Mouse (Mus musculus) hindbrain, embryonic 13.5 days (tissue): ENCODE results near the gene Rab5b. TPM values are rescaled to one million over a fixed set of nuclear protein-coding genes. Genes with fewer than 3 reads are reported as not detected.

ENCODE experiments used
- ATAC-seq: fragments of 200-750 bp; cut with Nextera tagmentation; 2 replicates; pipeline ENCODE4 v1.8.0; 2017; ENCODE audit warnings: moderate TSS enrichment; ENCODE audit not compliant: low FRiP score
- H3K27ac ChIP-seq: fragments of 300-500 bp; sonication (generic); 2 replicates; pipeline ENCODE4 v1.5.1; 2015; ENCODE audit warnings: inconsistent platforms, mild to moderate bottlenecking, moderate library complexity
- H3K27me3 ChIP-seq: fragments of 300-500 bp; sonication (generic); 2 replicates; pipeline ENCODE4 v1.6.1; 2015; ENCODE audit warnings: mild to moderate bottlenecking, inconsistent platforms
- H3K36me3 ChIP-seq: fragments of 300-500 bp; sonication (generic); 2 replicates; pipeline ENCODE4 v1.6.1; 2015; ENCODE audit warnings: mild to moderate bottlenecking, inconsistent platforms
- H3K4me1 ChIP-seq: fragments of 300-500 bp; sonication (generic); replicated peaks from 2 replicates; pipeline ENCODE4 v1.6.1; 2015; ENCODE audit warnings: inconsistent platforms
- H3K4me2 ChIP-seq: fragments of 300-500 bp; sonication (generic); 2 replicates; pipeline ENCODE4 v1.6.1; 2015; ENCODE audit warnings: inconsistent platforms, mild to moderate bottlenecking, moderate library complexity
- H3K4me3 ChIP-seq: fragments of 300-500 bp; sonication (generic); 2 replicates; pipeline ENCODE4 v1.5.1; 2015; ENCODE audit warnings: mild to moderate bottlenecking, inconsistent platforms
- H3K9ac ChIP-seq: fragments of 300-500 bp; sonication (generic); 2 replicates; pipeline ENCODE4 v1.6.1; 2015; ENCODE audit warnings: mild to moderate bottlenecking, inconsistent platforms
- H3K9me3 ChIP-seq: fragments of 300-500 bp; sonication (generic); 2 replicates; pipeline ENCODE4 v1.6.1; 2016; ENCODE audit warnings: inconsistent platforms
- WGBS: fragments of 180-500 bp; shearing (Covaris S2); methylation state at CpG from one replicate; pipeline ENCODE4 v1.1.7; 2015; 5-methylcytosine and 5-hydroxymethylcytosine counted together
- polyA plus RNA-seq: library from polyadenylated mRNA; unstranded; fragments of >200 nt; fragmentation: Nextera tagmentation; extraction: Ambion mirVana; gene quantifications from 2 replicates; pipeline ENCODE4 v1.2.1, GENCODE M21; 2015

The Rab5b gene
- polyA plus RNA-seq, 1 experiment from 2014 or later = 99.1 TPM

DNA sequence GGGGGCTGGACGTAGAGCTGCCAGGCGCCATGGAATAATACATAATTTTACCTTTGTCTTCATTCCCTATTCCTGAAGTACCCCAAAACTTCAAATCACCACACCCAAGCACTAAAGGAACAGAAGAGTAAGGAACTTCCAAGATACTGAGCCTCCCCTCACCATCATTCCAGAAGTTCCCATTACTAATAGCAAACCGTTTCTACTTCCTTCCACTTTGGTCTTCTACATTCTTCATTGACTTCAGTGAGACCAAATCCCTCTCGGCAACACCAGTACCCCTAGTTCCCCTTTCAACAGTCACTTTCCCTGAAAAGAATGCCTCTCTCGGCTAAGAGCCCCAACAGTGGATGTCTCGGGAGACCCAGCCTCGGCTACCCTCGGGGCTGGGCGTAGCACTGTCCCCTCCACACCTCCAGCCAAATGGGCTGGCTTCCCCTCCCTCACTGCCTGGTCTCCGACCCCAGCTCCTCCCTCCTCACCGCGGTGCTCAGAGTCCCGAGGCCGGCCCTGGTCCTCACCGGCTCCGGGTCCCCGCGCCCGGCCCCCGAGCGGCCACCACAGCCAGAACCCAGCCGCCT lies 563 bp downstream of the Rab5b start:
- Histone ChIP-seq H3K9me3 (no peaks in the 10 kb centered on the region), H3K4me3 (peak overlapping the region; percentile 94), H3K27me3 (no peaks in the 10 kb centered on the region), H3K4me1 (peaks cover 11% of the 10 kb centered on the region), H3K9ac (peak overlapping the region; percentile 98), H3K36me3 (peaks cover 3% of the 10 kb centered on the region), H3K4me2 (peak overlapping the region; percentile 73), H3K27ac (peak overlapping the region; percentile 97)
- WGBS = 2% methylated on average over 22 of the region's 22 CpGs
- no peak for ATAC-seq

DNA sequence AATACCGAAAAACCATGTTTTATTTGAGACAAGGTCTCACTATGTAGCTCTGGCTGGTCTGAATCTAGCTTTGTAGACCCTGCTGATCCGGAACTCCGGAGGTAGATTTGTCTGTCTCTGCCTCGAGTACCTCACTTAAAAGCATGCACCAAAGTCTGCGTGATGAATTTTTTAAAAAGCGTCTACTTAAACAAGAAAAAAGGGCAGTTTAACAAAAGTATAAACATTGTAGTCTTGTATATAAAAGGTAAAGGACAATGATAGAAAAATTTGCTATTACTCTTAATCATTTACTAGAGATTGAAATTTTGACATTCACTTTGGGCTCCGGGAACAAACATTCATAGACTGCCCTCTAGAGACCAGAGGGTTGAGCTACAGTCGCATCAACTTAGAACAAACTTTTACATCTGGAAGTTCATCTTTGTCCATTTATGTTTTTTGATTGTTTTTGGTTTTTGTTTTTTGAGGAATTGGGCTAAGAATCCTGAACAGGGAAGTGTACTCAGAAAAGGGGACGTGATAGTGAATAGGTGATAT lies 21.5 kb downstream of the Rab5b start:
- Histone ChIP-seq H3K9me3 (no peaks in the 10 kb centered on the region), H3K36me3 (peaks cover 17% of the 10 kb centered on the region), H3K27ac (peak overlapping the region; percentile 68), H3K9ac (peak overlapping the region; percentile 78; the same call in 1 of the 2 replicates), H3K4me3 (peak overlapping the region; percentile 58), H3K4me1 (peaks cover 13% of the 10 kb centered on the region), H3K27me3 (peaks cover 11% of the 10 kb centered on the region), H3K4me2 (peak overlapping the region; percentile 86)
- peak; percentile 9; the same call in 1 of the 2 replicates for ATAC-seq
- WGBS = 3% methylated on average over 9 of the region's 9 CpGs

DNA sequence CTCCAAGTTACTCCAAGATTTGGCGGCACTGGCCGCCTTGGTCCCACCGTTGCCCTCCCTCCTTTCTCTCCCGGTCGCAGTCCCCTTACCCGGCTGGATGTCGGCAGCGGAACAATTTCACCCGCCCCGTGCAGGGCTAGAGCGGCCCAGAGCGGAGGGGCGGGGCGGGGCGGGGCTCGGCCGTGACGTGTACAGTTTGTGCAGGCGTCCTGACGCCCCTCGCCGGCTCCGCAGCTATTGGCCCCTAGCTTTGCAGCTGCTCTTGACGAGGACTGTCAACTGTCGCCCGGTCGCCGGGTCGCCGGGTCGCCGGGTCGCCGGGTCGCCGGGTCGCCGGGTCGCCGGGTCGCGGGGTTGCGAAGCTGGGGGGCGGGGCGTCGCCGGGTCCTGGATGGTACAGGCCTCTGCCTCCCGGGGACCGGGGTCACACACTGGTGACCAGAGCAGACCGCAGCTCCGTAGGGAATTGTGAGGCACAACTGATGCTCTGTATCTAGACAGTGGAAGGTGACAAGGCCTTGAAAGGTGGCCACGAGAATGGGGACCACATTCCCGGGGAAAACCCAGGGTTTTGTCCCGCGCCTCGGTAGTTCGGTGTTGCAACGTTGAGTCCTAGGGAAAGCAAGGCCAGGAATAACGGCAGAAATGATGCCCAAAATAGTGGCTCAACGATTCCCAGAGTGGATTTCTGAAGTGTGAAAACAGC lies 22.1 kb downstream of the Rab5b start, which contains the start of gene Suox:
Gene Suox, minus strand, starts transcription at position 311 of the 706 bp plus-strand sequence.
- no peaks in the 10 kb centered on the region for H3K9me3 ChIP-seq
- peaks cover 11% of the 10 kb centered on the region for H3K27me3 ChIP-seq
- under 1% methylated on average over 59 of the region's 60 CpGs for WGBS
- ATAC-seq = peak; percentile 92
- H3K9ac ChIP-seq = peak within 1 kb of the TSS; percentile 78
- peak within 1 kb of the TSS; percentile 86 for H3K4me2 ChIP-seq
- H3K4me3 ChIP-seq = peak within 1 kb of the TSS; percentile 58
- peaks cover 16% of the 10 kb centered on the region for H3K4me1 ChIP-seq
- H3K27ac ChIP-seq = peak within 1 kb of the TSS; percentile 68
- peaks cover 11% of the 10 kb centered on the region for H3K36me3 ChIP-seq

DNA sequence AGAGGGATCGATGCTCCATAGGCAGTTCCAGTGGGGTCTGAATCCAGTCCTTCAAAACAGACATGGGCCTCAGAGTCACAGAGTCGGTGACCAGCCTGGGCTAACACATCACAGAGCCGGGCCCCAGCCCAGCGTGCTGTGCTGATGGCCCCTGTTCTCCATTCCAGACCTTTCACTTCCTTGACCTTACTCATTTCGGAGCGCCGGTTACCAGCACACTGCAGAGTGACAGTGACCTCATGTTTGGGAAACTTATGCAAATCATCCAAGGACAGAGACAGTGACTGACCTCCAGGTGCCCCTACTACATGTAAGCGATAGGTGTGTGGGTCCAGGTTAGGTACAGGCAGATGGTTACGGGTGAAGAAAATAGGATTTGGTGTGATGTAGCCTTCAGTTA lies 24.9 kb downstream of the Rab5b start:
- ATAC-seq = no peak
- Histone ChIP-seq H3K4me3 (no peak overlapping the region), H3K9ac (no peak overlapping the region), H3K4me2 (no peak overlapping the region), H3K27me3 (peaks cover 11% of the 10 kb centered on the region), H3K36me3 (peaks cover 8% of the 10 kb centered on the region), H3K9me3 (no peaks in the 10 kb centered on the region), H3K4me1 (peaks cover 29% of the 10 kb centered on the region), H3K27ac (no peak overlapping the region)
- WGBS = 93% methylated on average over 9 of the region's 9 CpGs

DNA sequence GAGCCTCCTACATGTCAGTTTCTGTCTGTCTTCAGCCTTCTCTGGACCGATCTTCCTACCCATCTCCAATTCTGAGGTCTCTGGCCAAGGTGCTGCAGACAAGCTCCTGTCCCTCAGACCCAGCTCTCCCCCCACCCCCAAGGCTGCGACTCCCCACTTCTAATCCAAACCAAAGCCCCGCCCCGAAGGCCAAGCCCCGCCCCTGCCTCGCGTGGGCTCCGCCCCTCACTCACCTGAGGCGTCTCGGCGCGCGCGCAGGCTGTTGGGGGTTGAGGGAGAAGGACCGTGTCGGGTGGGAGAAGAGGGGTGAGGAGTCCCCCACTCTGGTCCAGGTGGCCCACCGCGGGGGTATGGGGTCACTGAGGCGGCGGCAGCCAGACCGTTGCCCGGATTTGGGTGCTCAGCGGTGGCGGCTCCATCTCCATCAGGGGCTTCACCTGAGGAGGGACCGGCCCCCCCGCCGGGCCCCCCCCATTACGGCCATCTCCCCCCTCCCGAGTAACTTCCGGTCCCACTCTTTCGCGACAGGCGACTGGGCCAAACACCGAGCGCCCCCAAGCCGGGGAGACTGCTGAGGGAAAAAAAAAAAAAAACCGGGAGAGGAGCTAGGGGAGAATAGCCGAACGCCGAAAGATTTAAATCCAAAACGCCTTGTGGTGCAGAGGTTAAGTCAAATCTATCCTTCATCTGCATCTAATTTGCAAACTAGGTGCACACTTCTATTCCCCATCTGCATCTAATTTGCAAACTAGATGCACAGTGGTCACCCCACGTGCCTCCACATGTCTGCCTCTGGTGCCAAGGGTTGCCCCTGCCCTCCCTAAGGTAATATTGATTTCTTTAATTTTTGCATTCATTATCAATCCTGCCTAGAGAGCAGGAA lies 27.0 kb downstream of the Rab5b start:
- 1% methylated on average over 42 of the region's 42 CpGs for WGBS
- no peaks in the 10 kb centered on the region for H3K9me3 ChIP-seq

DNA sequence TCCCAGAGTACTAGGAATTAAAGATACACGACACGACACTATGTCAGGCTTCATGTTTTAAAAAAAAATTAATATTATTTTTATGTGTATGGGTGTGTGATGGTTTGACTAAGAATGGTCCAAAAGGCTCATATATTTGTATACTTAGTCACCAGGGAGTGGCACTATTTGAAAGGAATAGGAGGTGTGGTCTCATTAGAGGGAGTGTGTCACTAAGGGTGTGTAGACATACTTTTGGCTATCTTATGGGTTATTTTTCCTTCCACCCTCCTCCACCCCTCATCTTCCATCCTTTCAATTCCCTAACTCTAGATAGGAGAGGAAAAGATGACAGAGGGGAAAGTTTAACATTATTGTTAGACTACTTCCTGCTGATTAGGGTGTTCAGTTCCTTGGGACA lies 30.3 kb downstream of the Rab5b start:
- Histone ChIP-seq H3K9ac (no peak overlapping the region), H3K9me3 (no peaks in the 10 kb centered on the region), H3K27me3 (peaks cover 7% of the 10 kb centered on the region; the same call in 1 of the 2 replicates), H3K4me3 (no peak overlapping the region), H3K4me2 (no peak overlapping the region), H3K36me3 (no peaks in the 10 kb centered on the region; the same call in 1 of the 2 replicates), H3K27ac (no peak overlapping the region), H3K4me1 (peaks cover 18% of the 10 kb centered on the region)
- ATAC-seq = no peak
- WGBS = 95% methylated on average over 2 of the region's 2 CpGs

More for the DNA sequence above, 27.0 kb downstream of the Rab5b start:
- Histone ChIP-seq H3K9ac (peak overlapping the region; percentile 83), H3K4me2 (peak overlapping the region; percentile 76), H3K36me3 (peaks cover 8% of the 10 kb centered on the region), H3K27ac (peak overlapping the region; percentile 88), H3K27me3 (peaks cover 11% of the 10 kb centered on the region), H3K4me3 (peak overlapping the region; percentile 76), H3K4me1 (peaks cover 25% of the 10 kb centered on the region)
- ATAC-seq = peak; percentile 60

DNA sequence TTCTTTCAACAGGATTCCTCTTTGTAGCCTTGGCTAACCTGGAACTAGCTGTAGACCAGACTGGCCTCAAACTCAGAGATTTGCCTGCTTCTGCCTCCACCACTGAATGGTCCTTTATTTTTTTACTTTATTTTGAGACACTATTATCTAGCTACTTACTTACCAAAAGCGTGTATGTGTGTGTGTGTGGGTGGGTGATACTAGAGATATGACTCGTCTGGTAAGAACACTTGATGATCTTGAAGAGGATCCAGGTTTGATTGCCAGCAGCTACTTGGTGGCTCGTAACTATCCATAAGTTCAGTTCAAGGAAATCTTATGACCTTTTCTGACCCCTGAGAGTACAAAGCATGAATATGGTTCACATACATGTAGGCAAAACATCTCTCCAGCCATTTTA lies 30.8 kb downstream of the Rab5b start:
- no peaks in the 10 kb centered on the region for H3K9me3 ChIP-seq
- peaks cover 3% of the 10 kb centered on the region; the same call in 1 of the 2 replicates for H3K27me3 ChIP-seq
- H3K4me3 ChIP-seq = no peak overlapping the region
- no peak for ATAC-seq
- no peak overlapping the region for H3K4me2 ChIP-seq
- no peaks in the 10 kb centered on the region for H3K36me3 ChIP-seq
- H3K4me1 ChIP-seq = peaks cover 18% of the 10 kb centered on the region
- WGBS = 90% methylated on average over 3 of the region's 3 CpGs
- H3K9ac ChIP-seq = no peak overlapping the region
- no peak overlapping the region for H3K27ac ChIP-seq

DNA sequence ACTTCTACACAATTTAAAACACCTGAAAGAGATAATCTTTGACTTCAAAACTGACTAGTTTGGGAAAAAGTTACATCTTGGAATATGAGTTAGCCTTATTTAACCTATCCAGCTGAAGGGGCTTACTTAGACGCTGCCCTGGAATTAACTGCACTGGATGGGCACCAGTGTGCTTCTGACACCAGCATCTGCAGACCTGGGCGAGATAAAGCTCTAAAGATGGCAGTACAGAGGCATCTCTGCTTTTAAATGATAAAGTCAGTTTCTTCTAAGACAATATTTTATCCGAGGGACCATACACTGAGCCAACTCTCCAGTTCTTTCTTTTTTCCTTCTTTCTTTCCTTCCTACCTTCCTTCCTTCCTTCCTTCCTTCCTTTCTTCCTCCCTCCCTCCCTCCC lies 31.3 kb downstream of the Rab5b start:
- Histone ChIP-seq H3K27me3 (no peaks in the 10 kb centered on the region), H3K27ac (no peak overlapping the region), H3K9me3 (no peaks in the 10 kb centered on the region), H3K4me2 (no peak overlapping the region), H3K4me1 (peaks cover 18% of the 10 kb centered on the region), H3K36me3 (no peaks in the 10 kb centered on the region), H3K9ac (no peak overlapping the region), H3K4me3 (no peak overlapping the region)
- ATAC-seq = no peak
- 72% methylated on average over 3 of the region's 3 CpGs for WGBS

DNA sequence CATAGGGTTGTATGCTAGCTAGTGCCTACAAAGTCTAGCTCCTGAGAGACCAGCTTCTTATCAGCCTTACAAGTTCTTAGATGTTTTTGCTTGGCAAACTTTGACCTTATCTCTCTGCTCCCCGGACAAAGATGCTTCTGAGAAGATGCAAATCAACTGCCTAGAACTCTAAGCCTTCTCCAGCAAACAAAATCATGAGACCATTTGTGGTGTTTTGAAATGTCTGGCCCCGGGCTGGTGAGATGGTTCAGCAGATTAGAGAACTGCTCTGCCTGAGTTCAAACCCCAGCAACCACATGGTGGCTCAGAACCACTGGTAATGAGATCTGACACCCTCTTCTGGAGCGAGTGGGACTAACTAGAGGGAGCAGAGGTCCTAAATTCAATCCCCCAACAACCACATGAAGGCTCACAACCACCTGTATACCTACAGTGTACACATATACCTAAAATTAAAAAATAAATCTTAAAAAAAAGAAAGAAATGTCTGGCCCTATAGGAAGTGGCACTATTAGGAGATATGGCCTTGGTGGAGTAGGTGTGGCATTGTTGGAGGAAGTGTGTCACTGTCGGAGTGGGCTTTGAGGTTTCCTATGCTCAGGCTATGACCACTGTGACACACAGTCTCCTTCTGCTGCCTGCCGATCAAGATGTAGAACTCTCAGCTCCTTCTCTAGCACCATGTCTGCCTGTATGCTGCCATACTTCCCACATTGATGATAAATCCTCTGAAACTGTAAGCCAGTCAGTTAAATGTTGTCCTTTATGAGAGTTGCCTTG lies 32.4 kb downstream of the Rab5b start:
- no peaks in the 10 kb centered on the region for H3K9me3 ChIP-seq
- H3K4me3 ChIP-seq = no peak overlapping the region
- no peak overlapping the region for H3K9ac ChIP-seq
- H3K27me3 ChIP-seq = no peaks in the 10 kb centered on the region
- no peaks in the 10 kb centered on the region for H3K36me3 ChIP-seq
- WGBS = 71% methylated on average over 5 of the region's 5 CpGs
- ATAC-seq = no peak
- H3K27ac ChIP-seq = no peak overlapping the region
- no peak overlapping the region for H3K4me2 ChIP-seq
- peaks cover 11% of the 10 kb centered on the region for H3K4me1 ChIP-seq

DNA sequence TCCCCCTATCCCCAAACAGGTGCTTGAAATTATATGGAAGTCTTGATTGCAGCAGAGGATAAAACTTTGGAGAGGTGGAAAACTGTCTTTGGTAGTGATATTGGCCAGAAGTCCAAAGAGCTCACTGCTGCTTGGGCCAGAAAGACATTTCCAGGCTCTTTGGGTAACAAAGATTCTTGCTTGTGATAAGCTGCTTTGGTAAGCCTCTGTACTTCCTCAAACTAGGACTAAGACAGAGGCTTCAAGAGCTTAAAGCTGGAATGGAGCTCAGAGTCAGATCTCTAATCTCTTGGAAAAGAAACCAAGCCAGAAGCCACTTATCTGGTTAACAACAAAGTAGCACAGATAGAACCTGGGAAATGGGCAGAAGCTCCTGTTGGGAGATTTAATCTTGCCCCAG lies 33.6 kb downstream of the Rab5b start:
- Histone ChIP-seq H3K4me3 (no peak overlapping the region), H3K4me1 (no peaks in the 10 kb centered on the region), H3K9me3 (no peaks in the 10 kb centered on the region), H3K9ac (no peak overlapping the region), H3K27ac (no peak overlapping the region), H3K36me3 (no peaks in the 10 kb centered on the region), H3K27me3 (no peaks in the 10 kb centered on the region), H3K4me2 (no peak overlapping the region)
- no peak for ATAC-seq

DNA sequence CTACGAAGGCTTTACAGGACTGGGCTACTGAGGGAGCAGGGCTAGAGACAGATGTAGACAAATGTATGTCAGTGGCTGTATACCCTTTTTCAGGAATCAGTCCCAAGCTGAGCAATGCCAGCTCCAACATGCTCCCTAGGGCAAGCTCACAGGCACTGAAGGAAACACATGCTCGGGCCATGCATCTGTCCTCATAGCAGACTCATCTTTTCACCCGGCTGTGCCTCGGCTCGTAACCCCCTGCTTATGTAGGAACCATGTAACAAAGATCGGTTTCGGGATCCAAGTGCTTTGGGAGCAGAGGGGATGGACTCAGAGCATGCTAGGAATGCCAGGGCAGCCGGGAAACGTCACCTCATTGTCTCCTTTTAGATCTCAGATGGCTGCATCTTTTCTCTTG lies 36.6 kb downstream of the Rab5b start:
- Histone ChIP-seq H3K9ac (no peak overlapping the region), H3K27me3 (no peaks in the 10 kb centered on the region), H3K27ac (no peak overlapping the region), H3K9me3 (no peaks in the 10 kb centered on the region), H3K4me2 (no peak overlapping the region), H3K4me3 (no peak overlapping the region), H3K36me3 (no peaks in the 10 kb centered on the region), H3K4me1 (no peaks in the 10 kb centered on the region)
- no peak for ATAC-seq
- 50% methylated on average over 9 of the region's 9 CpGs for WGBS
